Mouse (Mus musculus): ENCODE measurements around the gene Gli1.

Gli1 gene

DNA sequence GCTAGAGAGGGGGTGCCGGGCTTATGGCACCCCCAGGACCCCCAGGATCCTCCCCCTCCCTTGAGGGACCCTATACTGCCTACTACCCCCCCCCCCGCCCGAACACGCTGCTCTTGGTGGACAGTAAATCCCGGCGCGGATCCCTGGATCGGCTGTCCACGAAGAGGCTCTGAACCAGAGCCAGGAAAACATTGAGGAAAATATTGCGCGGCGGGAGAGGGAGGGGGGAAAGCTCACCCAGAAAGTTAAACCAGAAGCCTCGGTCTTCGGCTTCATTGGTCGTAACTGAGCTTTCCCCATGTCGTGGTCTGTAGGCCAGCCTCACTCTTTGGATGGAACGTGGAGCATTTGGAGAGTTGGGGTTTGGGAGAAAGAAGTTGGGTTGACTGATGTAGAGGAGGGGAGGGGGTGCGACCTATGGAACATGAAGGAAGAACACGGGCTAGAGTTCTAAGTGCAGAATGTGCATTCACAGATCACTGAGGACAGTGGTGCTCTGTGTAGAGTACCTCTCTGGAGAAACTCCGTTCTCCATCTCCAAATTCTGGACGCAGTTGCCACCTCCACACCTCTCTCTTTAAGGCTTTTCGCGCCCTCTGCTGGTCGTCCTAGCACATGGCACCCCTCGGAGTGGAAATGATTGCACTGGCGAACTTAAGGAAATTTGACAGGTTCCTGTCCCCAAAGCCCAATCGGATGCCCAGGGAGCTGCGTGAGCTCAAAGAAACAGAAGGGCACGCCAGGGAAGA is at the start of gene Gli1:
Gene Gli1, minus strand, starts transcription at position 84 of the 749 bp plus-strand sequence.
- DNase-seq (ENCODE audit: low spot score in 2 of 2): peak; percentile 71 to 77

- no peak for DNase-seq (ENCODE audit: low spot score in 2 of 2)
These were observed 40.0 kb upstream of the Gli1 start for GRCm38 (mm10) chr10:127381743-127382134.

DNA sequence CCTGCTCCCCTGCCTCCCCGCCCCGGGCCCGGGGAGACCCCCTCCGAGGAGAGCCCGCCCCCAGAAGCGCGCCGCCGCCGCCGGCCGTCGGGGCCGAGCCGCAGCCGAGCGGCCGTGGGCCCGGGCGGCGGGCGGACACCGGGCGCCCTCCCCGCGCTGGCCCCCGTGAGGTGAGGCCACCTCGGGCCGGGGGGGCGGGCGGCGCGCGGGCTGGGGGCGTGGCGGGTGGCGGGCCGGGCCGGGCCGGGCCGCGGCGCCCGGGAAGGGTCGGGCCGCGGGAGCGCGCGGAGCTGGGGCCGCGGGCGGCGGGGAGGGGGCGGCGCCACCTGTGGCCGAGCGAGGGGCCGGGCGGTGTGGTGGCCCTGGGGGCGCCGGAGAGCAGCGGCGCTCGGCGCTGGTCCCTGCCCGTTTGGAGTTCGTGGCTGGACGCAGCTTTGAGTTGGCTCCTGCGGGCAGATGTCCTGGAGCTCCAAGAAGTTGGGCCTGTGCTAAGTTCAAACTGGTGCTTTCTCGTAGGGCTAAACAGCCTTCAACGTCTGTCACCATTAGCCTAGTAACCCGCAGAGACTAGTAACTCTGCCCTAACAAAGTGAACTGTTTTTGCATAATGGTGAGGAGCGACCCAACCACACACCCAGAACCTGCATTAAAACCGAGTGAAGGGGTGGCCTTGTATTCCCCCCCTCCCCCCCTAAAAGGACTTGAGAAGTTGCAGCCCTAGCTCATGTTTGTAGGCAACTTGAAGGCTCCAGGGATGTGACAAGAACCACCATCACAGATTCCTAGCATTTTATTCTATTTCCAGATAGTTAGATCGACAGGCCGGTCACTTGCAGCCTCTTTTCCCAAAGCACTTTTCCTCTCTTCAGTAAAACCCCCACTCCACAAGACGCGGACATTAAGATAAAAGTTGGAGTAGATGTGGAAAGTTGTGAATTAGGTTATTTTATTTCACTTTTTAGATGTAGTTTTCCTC is 39.3 kb upstream of the Gli1 start:
- peak; percentile 32 to 37 for DNase-seq (ENCODE audit: low spot score in 2 of 2)

GRCm38 (mm10) chr10:127380251-127380691 is 38.5 kb upstream of the Gli1 start, which contains the start of gene R3hdm2:
TSS of gene R3hdm2 (plus strand) at chr10:127380327.
- peak; percentile 87 to 91 for DNase-seq (ENCODE audit: low spot score in 2 of 2)

- DNase-seq (ENCODE audit: low spot score in 2 of 2): no peak
These were observed 37.9 kb upstream of the Gli1 start for GRCm38 (mm10) chr10:127379654-127380053.

- no peak for DNase-seq (ENCODE audit: low spot score in 2 of 2)
These were observed 35.9 kb upstream of the Gli1 start for GRCm38 (mm10) chr10:127377700-127378099.

DNA sequence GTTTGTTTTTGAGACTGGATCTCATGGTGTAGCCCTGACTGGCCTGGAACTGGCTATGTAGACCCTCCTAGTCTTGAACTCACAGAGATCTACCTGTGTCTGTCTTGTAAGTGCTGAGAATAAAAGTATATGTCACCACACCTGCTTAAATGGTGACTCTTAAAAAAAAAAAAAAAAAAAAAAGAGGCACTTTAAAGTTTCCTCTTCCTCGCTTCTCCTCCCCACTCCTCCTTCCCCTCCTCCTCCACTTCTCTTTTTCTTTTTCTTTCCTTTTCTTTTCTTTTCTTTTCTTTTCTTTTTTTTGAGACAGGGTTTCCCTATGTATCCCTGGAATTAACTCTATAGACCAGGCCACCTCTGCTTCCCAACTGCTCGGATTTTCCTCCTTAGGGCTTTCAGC is 29.2 kb upstream of the Gli1 start:
- no peak for DNase-seq (ENCODE audit: low spot score in 2 of 2)

DNA sequence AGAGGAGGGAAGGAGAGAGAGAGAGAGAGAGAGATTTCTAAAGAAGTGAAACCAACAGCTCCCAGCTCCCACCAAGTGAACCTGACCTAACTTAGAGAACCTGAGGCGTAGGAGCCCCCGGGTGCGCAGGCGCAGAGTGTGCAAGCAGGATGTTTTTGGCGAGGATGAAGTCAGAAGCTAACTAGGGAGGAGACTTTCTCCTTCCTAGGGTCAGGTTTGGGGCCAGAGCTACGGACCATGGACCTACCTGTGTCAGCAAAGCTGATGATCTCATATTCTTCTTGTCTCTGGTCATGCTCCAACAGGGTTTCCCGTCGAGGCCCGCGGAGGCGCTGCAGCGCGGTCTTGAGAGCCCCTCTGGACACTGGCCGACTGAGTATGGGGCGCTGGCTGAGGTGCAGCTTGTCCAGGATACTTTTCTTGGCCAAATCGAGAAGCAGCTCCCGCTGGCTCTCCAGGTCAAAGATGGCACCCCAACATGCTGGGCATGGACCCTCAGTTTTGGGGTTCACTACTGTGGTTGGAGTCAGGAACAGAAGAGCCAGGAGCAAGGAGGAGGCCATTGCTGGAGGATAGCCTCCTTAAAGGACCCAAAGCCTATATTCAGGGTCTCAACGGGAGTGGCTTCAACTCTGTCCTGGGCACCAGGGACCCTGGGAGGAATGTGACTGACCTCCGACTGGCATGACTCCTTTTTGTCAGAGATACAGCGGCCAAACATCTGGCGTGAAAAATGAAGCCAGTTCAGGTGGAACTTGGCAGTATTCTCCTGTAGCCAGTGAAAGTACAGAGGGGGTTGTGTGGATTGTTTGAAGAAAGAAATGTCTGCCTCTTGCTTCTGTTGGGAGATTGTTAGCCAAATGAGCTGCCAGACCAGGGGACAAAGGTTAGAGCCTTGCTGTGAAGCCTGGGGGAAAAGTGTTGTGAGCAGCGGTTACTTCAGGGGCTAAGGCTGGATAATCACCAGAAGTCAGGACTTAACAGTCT is 28.4 kb upstream of the Gli1 start, which contains the start of gene Inhbc:
Gene Inhbc, minus strand, starts transcription at position 598 of the 987 bp plus-strand sequence.
- DNase-seq (ENCODE audit: low spot score in 2 of 2): no peak

DNA sequence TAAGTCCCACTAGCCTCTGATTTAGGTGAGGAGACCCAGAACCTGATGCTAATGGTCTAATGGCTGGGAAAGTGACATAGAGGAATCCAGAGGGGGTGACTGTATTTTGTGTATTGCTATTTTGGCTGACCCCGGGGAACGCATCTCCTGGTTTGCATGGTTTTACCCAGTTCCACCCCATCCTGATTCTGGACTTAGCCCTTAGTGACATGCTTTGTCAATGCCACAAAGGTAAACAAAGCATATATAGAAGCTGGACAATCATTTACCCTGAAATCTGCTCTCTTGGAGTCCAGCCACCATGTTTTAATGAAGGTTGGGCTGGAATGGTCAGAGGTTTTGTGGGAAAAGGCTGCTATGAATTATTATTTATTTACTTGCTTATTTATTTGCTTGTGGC is 26.5 kb upstream of the Gli1 start:
- DNase-seq (ENCODE audit: low spot score in 2 of 2): no peak

DNA sequence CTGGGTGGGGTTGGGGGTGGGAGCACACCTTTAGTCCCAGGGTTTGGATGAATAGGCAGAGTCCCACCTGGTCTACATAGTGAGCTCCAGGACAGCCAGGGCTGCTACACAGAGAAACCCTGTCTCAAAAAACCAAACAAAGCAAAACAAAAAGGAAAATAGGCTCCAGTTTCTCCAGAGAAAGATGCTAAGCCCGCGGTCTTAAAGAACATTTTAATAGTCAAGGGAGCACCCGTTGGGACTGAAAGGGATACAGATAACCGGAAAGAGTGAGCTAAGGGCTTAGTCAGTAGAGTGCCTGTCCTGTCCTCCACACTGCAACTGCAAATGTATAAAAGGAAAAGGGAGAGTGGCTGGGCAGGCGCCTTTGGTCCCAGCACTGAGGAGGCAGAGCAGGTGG is 25.3 kb upstream of the Gli1 start:
- no peak for DNase-seq (ENCODE audit: low spot score in 2 of 2)

DNA sequence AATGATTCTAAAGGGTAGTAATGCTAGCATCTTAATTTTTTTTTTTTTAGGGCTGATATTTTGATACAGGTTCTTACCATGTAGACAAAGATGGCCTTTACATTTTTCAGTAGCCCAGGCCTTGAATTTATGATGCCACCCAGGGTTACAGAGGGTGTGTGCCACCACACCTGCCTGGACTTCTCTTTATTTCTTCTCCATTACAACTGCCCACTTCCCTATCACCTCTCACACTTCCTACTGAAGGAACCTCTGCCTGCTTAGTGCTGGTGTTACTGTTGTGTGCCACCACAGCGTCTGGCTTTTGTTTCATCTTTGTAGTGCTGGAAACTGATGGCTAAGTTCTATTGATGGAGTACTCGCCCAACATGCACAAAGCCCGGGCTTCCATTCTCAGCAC is 18.9 kb upstream of the Gli1 start:
- DNase-seq (ENCODE audit: low spot score in 2 of 2): no peak

DNA sequence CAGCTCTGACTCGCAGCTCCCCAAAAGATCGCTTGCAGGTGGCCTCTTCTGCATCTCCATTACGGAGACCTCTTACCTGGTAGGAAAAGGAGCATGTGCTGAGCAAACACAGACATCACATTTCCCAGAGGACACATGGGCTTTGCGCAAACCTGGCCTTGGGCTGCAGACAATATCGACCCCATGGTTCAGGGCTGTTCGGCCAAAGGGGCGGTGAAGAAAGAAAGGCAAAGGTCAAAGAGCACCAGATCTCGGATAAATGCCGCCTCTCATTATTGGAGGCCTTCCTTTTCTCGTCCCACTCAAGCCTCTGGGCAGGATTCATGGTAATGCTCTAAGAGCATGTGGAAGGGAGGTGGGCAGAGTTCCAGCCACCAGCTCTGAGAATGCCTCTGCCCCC is 13.6 kb upstream of the Gli1 start:
- DNase-seq (ENCODE audit: low spot score in 2 of 2): no peak

DNA sequence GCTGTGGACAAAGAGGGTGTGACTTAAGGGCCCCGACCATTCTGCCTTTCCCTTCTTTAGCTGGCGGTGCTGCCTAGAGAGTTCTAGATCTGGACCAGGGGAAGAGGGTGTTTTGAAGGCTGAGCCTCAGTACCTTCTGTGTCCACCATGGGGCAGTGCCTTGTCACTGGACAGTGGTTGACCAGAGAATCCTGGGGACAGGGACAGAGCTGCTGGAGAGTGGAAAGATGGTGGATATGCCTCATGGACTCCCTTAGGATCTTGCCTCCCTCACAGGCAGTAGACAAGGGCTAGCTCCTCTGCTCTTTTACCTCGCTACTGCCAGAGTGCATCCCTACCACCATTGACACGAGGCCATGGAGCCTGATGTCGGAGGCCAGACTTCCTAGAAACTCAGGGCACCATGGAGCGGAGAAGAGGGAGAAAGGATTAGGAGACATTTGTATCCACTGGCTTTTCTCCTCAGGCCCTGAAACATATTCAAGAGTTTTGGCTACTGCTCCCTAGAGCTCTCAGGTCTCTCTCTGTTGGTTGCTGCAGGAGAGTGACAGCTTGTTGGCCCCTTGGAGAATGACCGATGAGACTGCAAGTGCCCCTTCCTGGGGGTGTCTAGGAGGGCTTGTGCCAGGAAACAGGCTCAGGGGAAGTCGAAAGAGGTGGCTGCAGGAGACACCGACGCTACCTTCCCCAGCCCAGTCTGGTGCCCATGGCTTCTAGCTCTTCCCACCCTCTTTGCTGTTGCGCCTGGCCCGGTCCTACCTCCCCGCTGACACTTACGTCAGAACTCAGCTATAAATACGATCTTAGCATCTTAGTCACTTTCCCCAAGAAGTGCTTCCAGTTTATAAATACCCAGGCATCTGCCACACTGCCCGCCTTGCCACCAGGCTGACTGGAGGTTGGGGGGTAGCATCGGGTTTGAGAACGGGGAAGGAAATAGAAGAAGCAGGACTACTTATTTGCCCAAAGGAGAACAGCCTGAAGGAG is 12.4 kb upstream of the Gli1 start, which contains the start of gene Inhbe:
Gene Inhbe, minus strand, starts transcription at position 503 of the 987 bp plus-strand sequence.
- peak; percentile 80 to 90 for DNase-seq (ENCODE audit: low spot score in 2 of 2)

GRCm38 (mm10) chr10:127352766-127353165 is 11.0 kb upstream of the Gli1 start:
- no peak for DNase-seq (ENCODE audit: low spot score in 2 of 2)

- no peak for DNase-seq (ENCODE audit: low spot score in 2 of 2)
These were observed 10.4 kb upstream of the Gli1 start for GRCm38 (mm10) chr10:127352187-127352586.

- no peak for DNase-seq (ENCODE audit: low spot score in 2 of 2)
These were observed 9.9 kb upstream of the Gli1 start for GRCm38 (mm10) chr10:127351719-127352118.

DNA sequence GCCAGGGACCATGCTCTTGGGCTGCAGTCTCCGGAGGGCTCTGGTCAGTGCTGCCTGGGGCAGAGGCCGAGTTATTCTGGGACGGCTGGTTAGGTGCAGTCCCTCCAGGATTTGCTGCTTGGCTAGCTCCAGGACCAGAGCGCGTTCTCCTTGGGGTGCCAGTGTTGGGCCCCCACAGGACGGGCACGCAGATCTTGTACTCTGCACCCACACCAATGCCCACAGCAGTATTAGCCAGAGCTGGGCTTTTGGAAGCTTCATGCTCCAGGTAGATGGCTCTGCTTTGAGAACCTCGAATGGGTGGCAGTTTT is 9.5 kb upstream of the Gli1 start:
- no peak for DNase-seq (ENCODE audit: low spot score in 2 of 2)

- DNase-seq (ENCODE audit: low spot score in 2 of 2): peak; percentile 68 to 78
These were observed 9.0 kb upstream of the Gli1 start for GRCm38 (mm10) chr10:127350594-127351284.

DNA sequence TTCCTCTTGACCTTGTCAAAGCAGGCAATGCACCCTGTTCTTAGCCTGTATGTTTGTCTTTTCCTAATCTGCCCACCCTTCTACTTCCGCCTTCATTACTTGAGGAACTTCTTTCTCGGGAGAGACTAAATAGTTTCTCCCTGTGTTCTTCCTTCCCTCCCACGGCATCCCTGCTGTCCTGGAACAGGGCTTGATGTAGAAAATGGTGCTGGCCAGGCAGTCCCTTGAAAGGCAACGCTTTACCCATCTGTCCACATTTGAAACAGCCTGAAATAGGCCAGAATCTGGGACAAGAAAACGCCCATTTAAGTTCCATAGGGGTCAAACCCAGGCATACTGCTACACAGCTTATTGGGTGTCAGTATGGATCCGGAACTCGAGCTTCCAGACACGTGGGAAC is 8.0 kb upstream of the Gli1 start:
- DNase-seq (ENCODE audit: low spot score in 2 of 2): peak in 1 of 2 experiments; percentile 54

Measured in frontal cortex, postnatal 36 days (tissue).